Mouse (Mus musculus): ENCODE results near the gene Imp4.

DNA sequence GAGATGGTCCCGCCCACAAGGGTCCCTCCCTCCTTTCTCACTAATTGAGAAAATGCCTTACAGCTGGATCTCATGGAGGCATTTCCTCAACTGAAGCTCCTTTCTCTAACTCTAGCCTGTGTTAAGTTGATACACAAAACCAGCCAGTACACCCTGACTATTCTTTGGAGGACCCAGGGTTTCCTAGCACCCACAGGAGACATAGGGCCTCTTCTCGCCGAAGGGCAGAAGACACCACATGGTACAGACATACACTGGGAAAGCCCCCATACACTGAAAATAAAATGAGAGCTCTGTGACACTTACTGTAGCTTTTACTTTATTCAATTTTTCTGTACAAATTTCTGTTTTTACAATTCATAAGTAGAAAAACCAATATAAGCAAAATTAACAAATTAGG lies 3.3 kb upstream of the Imp4 start:
- no peak for TF ChIP-seq CTCF (IDR thresholded peaks at IDR 0.05; ENCODE audit: borderline replicate concordance, control insufficient read depth, extremely low read depth, insufficient read depth, low read length, poor library complexity)
- TF ChIP-seq POLR2A (IDR thresholded peaks at IDR 0.05; ENCODE audit: control insufficient read depth, extremely low read depth, insufficient read depth, low read length, poor library complexity), result no peak
